Mouse (Mus musculus) C2C12 (cell line): ENCODE results near the gene Ndufa10.

Experiments
- CTCF ChIP-seq: IDR thresholded peaks from one replicate; pipeline ENCODE4 v1.5.1; 2011; ENCODE audit not compliant: control insufficient read depth, insufficient read depth, insufficient read length
- FOSL1 ChIP-seq: IDR thresholded peaks from one replicate; pipeline ENCODE4 v1.8.0; 2011; ENCODE audit warnings: mild to moderate bottlenecking, low read length; ENCODE audit not compliant: poor library complexity, insufficient read depth, severe bottlenecking
- MAX ChIP-seq: IDR thresholded peaks from one replicate; pipeline ENCODE4 v1.6.1; 2011; ENCODE audit warnings: mild to moderate bottlenecking, control low read depth
- USF1 ChIP-seq: IDR thresholded peaks from one replicate; pipeline ENCODE4 v1.6.1; 2011; ENCODE audit warnings: low read depth, mild to moderate bottlenecking, control low read depth, moderate library complexity

- TF ChIP-seq CTCF (no peak), USF1 (no peak), FOSL1 (no peak), MAX (no peak)
Measured at GRCm38 (mm10) chr1:92518561-92518960, 44.9 kb upstream of the Ndufa10 start, which contains the start of gene Olfr1414.
